Mouse (Mus musculus) A20 (cell line): ENCODE data around the gene Cnnm2.

Source experiments
- DNase-seq: peaks from one replicate; pipeline ENCODE4 v3.0.0-alpha.2; 2011; ENCODE audit warnings: low read depth, low spot score

The Cnnm2 gene

GRCm38 (mm10) chr19:46886826-46887225 lies 125.4 kb downstream of the Cnnm2 start:
- DNase-seq: no peak

DNA sequence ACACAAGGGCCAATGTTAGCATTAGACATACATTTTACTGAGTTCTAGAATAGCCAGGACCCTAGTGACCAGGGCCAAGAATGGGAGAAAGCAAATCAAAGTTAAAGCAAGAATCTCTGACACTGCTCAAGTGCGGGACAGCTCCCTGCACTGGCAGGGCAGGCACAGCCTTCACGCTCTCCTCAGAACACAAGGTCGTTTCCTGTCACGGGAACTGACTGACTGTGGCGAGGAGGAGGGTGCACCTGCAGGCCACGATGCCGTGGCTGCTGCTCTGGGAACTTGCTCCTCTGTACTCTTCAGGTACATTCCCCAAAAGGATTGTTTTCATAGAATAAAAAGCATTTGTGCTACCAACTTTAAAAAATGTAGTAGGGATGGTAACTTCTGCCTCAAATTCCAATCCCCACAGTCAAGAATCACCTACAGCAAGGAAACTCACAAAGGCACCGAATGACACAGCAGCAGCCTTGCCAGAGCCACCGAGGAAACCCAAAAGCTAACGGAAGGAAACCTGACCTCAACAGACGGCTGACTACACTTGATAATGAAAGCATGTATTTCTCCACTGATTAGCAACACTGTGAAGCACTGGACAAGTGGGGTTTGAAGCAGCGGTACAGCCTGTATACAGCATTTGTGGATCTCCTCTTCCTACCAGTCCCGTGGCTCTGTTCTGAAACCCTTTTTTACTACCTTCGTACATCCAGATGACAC lies 126.6 kb downstream of the Cnnm2 start:
- DNase-seq: no peak

- DNase-seq: no peak
These were observed 128.3 kb downstream of the Cnnm2 start for GRCm38 (mm10) chr19:46889666-46890065.

DNA sequence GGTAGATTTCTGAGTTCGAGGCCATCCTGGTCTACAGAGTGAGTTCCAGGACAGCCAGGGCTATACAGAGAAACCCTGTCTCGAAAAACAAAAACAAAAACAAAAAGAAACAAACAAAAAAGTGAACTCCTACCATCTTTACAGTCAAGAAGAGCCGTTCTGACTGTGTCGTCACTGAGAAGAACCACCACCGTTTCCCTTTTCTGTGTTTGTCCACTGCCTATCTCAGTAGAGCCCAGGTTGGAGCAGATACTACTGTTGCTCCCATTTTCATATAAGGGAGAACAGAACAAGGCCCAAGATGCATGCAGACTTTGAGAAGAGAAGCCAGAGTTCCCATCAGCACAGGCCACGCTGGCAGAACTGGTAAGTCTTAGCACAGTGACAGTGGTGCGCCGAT lies 129.3 kb downstream of the Cnnm2 start:
- no peak for DNase-seq

DNA sequence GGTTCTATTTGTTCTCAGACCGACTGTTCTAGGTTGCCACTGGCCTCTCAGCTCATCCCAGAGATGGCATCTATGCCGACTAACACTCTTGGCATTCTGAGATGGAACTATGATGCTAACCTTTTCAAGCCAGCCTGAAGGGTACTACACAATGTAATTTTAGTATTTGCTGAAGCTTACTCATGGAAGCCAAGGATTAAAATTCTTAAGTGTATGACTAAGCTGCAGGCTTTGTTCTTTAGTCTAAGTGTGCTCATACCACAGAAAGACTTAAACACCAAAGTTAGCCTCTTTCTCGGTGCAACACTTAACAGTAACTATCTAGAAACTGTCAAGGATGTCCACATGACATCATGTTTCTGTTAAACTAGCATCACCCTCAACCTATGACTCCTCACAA lies 131.5 kb downstream of the Cnnm2 start:
- DNase-seq: no peak

- DNase-seq: no peak
These were observed 132.1 kb downstream of the Cnnm2 start for GRCm38 (mm10) chr19:46893484-46893883.

GRCm38 (mm10) chr19:46897135-46897534 lies 135.7 kb downstream of the Cnnm2 start:
- peak; percentile 15 for DNase-seq

DNA sequence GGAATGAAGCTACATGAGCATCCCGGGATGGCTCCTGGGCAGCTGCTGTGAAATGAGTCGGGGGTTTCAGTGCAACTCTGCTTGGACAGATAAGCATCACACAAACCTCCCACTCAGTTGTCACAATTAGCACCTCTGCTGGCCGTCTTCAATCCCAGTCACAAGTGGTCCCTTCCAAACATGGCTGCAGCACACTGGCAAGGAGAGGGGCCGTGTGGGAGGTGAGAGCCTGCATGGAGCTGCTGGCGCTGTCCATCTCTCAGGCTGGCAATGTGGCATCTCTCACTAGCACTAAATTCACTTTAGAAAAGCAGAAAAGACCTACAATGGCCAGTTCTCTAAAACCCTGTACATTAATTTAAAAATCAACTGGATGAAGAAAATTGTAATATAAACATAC lies 136.8 kb downstream of the Cnnm2 start:
- DNase-seq: no peak

DNA sequence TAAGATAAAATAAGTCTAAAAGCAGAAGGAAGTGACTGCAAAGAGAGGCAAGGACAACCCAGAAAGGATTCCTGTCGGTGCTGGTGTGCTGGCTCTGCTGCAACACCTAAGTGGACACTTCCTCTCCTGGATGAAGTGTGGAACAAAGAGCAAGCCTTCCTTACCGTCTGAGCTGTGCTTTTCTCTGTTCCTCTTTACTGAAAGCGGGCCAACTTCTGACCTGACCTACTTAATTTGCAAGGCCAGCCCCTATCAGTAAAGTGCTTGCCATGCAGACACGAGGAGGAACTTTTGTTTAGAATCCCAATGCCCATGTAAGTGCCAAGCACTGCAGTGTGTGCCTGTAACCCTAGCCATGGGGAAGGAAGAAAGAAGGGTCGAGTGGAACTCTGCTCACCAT lies 137.9 kb downstream of the Cnnm2 start:
- DNase-seq: peak; percentile 74

DNA sequence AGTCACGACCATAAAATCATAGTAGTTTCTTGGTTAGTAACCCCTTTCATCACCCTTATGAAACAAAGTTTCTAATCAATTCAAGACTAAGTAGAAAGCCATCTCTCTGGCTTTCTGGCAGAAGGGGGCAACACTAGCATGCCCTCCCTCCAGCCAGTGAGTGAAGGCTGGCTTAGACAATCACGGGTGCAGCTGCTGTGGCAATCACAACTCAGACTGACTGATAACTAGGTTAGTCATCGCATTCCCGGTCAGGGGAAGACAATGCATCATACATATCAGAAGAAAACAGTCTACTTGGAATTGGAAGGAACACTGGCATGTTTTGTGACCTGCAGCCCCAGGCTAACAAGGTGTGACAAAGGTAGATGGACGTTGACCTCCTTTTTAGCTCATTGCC lies 138.5 kb downstream of the Cnnm2 start:
- DNase-seq: no peak

- no peak for DNase-seq
These were observed 139.4 kb downstream of the Cnnm2 start for GRCm38 (mm10) chr19:46900786-46901185.

- DNase-seq: no peak
These were observed 139.9 kb downstream of the Cnnm2 start for GRCm38 (mm10) chr19:46901323-46901722.

DNA sequence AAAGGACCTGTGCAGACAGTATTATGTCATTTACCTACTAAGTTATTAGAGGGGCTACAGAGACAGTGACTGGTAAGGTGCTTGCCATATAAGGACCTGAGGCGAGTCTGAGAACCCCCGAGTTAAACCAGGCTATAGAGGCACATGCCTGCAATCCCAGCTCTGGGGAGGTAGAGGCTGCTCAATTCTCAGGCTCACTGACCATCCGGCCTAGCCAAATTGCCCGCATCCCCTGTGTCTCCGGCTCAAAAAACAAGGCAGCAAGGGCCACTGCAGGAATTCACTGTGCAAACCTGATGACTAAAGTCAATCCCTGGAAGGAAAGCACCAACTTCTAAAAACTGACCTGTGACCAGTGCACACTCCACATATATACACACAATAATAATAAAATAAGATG lies 142.0 kb downstream of the Cnnm2 start:
- DNase-seq: no peak

DNA sequence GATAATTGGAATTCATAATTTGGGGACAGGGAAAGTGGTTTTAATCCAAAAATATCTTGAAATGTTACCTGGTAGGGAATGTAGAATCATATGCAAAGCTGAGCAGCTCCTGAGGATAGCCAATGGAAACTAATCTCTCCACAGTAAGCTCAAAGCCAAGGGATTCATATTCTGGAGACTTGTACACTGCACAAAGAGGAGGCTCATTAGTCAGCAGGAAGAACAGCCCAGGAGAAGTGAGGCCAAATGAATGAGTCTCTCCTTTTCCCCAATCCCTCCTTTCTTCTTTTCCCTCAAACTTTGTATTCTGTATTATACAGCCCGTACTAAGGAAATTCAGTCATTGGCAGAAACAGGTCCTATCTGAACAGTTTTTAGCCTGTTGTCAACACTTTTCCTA lies 143.5 kb downstream of the Cnnm2 start:
- no peak for DNase-seq

DNA sequence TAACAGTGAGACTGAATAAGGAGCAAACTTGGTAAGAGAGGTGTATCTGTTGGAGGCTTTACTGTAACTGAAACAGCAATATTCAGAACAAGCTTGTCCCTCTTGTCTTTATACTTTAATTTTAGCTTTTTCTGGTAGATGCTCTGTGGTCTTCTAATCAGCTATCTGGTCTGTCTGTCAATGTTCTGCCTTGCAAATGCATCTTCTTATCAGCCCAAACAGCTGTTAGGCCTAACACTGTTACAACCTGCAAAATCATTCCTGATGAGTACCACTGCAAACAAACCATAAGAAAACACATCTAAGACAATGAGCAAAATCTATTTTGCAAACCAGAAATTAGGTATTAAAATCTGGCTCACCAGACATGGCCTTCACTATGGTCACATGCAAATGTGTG lies 144.0 kb downstream of the Cnnm2 start:
- no peak for DNase-seq

- DNase-seq: no peak
These were observed 144.6 kb downstream of the Cnnm2 start for GRCm38 (mm10) chr19:46905971-46906370.

DNA sequence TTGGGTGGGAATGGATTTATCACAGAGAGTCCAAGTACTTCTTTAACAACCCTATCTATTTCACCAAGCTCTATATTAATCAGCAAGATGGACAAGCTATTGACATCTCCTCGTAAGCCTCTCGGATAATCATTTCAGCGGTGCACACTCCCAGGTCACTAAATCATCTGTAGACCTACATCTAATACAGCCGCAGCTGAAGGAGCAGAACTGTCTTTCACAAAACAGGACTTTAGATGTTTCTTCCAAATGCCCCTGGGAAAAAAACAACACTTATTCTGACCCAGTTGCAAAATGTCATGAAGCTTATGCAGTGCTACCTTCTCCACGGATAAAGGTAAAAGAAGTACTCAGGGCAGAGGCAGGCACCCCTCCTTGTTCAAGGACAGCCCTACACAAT lies 146.8 kb downstream of the Cnnm2 start:
- DNase-seq: no peak

DNA sequence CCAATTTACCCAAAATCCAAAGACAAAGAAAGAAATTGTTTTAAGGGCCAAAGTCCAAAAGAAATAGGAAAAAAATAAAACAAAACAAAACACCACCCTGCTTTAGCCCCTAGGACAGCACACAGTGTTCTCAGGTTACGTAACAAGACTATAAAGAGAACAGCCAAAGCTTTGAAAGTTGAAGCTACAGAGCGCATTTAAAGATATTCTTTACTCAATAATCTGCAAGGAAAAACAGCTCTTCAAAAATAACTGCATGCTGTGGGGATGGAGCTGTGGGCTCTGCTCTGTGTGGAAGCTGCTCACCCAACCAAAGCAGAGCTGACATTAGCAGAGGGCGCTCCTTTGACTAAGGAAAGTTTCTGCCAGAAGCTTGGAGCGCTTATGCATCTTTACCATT lies 147.6 kb downstream of the Cnnm2 start:
- no peak for DNase-seq

DNA sequence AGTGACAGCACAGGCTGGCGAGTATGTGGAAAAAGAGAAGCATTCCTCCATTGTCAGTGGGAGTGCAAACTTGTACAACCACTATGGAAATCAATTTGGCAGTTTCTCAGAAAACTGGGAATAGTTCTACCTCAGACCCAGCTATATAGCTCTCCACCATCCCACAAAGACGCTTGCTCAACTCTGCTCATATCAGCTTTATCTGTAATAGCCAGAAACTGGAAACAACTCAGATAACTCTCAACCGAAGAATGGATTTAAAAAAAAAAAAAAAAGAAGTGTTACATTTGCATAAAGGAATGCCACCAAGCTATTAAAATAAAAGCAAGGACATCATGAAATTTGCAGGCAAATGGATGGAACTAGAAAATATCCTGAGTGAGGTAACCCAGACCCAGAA lies 150.1 kb downstream of the Cnnm2 start:
- DNase-seq: no peak

GRCm38 (mm10) chr19:46913626-46914025 lies 152.2 kb downstream of the Cnnm2 start:
- no peak for DNase-seq

DNA sequence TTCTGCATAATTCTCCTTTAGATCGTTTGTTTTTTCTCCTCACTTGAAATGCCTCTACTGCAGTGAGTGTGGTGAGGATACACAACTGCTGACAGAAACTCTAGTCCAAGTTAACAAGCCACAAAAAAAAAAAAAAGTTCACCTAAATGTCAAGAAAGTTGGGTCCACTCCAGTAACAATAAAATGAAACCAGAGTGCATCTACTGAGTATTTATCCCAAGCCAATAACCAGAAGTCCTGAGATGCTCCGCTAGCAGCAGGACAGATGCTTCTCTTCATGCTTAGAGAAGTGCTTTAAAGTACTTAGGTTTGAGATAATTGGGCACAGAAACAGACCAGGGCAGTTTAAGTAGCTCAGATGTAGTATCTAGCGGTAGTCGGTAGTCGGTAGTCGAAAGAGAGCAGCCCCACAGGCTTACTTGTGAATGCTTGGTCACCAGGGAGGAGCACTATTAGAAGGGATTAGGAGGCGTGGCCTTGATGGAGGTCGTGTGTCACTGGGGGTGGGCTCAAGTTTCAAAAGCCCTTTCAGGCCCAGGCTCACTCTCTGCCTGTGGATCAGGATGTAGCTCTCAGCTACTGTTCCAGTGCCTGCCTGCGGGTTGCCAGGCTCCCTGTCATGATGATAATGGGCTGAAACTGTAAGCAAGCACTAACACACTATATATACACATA lies 154.1 kb downstream of the Cnnm2 start:
- DNase-seq: no peak

DNA sequence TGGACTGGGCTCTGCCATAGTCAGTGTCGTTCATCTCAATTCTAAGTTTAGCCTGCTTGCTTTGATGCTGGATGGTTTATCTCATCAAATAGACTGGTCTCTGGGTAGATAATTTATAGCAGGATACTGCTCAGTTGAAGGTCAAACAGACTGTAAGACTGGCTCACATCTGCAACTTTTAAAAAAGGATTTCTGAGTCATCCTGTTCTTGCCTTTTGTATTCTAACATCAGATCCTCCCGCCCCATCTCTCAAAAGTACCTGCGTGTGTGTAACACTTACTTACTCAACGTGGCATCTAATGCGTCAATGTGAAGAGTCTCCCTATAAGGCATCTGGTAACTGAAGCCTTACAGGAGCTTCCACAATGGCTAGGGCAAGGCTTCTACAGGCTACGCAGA lies 159.2 kb downstream of the Cnnm2 start:
- DNase-seq: no peak

- DNase-seq: no peak
These were observed 165.0 kb downstream of the Cnnm2 start for GRCm38 (mm10) chr19:46926357-46926756.

GRCm38 (mm10) chr19:46926951-46927350 lies 165.6 kb downstream of the Cnnm2 start:
- DNase-seq: peak; percentile 46
